Mouse (Mus musculus) bone marrow macrophage, adult 2 months (primary cell): ENCODE data around the gene Mdm4.
"Not testable (repeated sequence)": the region's sequence is repeated elsewhere in the genome, so short reads cannot be mapped to it uniquely, and the experiment has no call there.

ENCODE experiments used
- CTCF ChIP-seq: IDR thresholded peaks from 2 replicates; pipeline ENCODE4 v1.5.1; 2012; ENCODE audit warnings: low read depth, mild to moderate bottlenecking, low read length, moderate library complexity
- POLR2A ChIP-seq: IDR thresholded peaks from 2 replicates; pipeline ENCODE4 v1.6.1; 2012; ENCODE audit warnings: mild to moderate bottlenecking, low read depth, low read length, borderline replicate concordance

DNA sequence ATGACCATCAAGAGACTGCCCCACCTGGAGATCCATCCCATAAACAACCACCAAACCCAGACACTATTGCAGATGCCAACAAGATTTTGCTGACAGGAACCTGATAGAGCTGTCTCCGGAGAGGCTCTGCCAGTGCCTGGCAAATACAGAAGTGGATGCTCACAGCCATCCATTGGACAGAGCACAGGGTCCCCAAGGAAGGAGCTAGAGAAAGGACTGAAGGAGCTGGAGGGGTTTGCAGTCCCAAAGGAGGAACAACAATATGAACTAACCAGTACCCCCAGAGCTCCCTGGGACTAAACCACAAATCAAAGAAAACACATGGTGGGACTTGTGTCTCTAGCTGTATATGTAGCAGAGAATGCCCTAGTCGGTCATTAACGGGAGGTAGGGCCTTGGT lies 6.6 kb downstream of the Mdm4 start:
- TF ChIP-seq POLR2A, CTCF: not testable (repeated sequence)
